Mouse (Mus musculus) ES-E14 (cell line): Measurements from ENCODE around the gene Gh.

Experiments used
- CHD2 ChIP-seq: IDR thresholded peaks from 2 replicates; pipeline ENCODE4 v1.6.1; 2014; ENCODE audit warnings: mild to moderate bottlenecking, low read depth, low read length, inconsistent platforms
- HCFC1 ChIP-seq: IDR thresholded peaks from 2 replicates; pipeline ENCODE4 v1.6.1; 2012; ENCODE audit warnings: low read length, inconsistent platforms, borderline replicate concordance; ENCODE audit not compliant: insufficient read depth

DNA sequence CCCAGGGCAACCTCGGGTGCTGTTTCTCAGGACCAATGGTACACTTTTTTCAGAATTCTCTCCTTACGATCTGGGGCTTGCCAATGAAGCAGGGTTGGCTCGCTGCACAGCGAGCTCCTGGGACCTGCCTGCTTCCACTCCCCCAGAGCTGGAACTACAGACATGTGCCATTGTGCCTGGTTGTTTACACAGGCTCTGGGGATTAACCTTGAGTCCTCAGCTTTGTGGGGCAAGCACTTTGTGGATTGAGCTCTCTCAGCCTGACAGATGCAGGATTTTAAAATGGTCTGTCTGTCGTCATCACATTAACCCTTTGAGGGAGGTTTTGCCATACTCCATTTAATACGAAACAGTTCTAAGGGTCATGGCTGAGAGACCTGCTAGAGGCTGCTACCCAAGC, 43.2 kb upstream of the Gh start:
- TF ChIP-seq CHD2 (no peak), HCFC1 (no peak)
